Mouse (Mus musculus) heart, postnatal 0 days (tissue): ENCODE measurements around the gene Olfr1209. TPM values are rescaled to one million over a fixed set of nuclear protein-coding genes. Genes with fewer than 3 reads are reported as not detected.

ENCODE experiments used
- ATAC-seq: fragments of 200-750 bp; cut with Nextera tagmentation; 2 replicates; pipeline ENCODE4 v1.8.0; 2017; ENCODE audit warnings: low read depth, moderate number of reproducible peaks, moderate library complexity; ENCODE audit not compliant: insufficient read depth
- DNase-seq: peaks from one replicate; pipeline ENCODE4 v3.0.0-alpha.2; 2016; ENCODE audit warnings: low spot score
- H3K27ac ChIP-seq: fragments of 300-500 bp; sonication (generic); 2 replicates; pipeline ENCODE4 v1.5.1; 2014; ENCODE audit warnings: low read depth, mild to moderate bottlenecking
- H3K27me3 ChIP-seq: fragments of 300-500 bp; sonication (generic); 2 replicates; pipeline ENCODE4 v1.6.1; 2014; ENCODE audit warnings: low read length, mixed read lengths; ENCODE audit not compliant: control insufficient read depth, insufficient read depth
- H3K36me3 ChIP-seq: fragments of 300-500 bp; sonication (generic); replicated peaks from 2 replicates; pipeline ENCODE4 v1.6.1; 2014; ENCODE audit warnings: low read length, mixed read lengths; ENCODE audit not compliant: control insufficient read depth, insufficient read depth
- H3K4me1 ChIP-seq: fragments of 300-500 bp; sonication (generic); 2 replicates; pipeline ENCODE4 v1.6.1; 2014; ENCODE audit warnings: antibody characterized with exemption; ENCODE audit not compliant: control insufficient read depth, insufficient read depth
- H3K4me2 ChIP-seq: fragments of 300-500 bp; sonication (generic); 2 replicates; pipeline ENCODE4 v1.6.1; 2014; ENCODE audit warnings: low read depth, mild to moderate bottlenecking, low read length, moderate library complexity
- H3K4me3 ChIP-seq: fragments of 300-500 bp; sonication (generic); 2 replicates; pipeline ENCODE4 v1.5.1; 2014; ENCODE audit warnings: low read depth, low read length
- H3K9ac ChIP-seq: fragments of 300-500 bp; sonication (generic); replicated peaks from 2 replicates; pipeline ENCODE4 v1.6.1; 2014; ENCODE audit warnings: low read depth, low read length, mixed read lengths
- H3K9me3 ChIP-seq: fragments of 300-500 bp; sonication (generic); replicated peaks from 2 replicates; pipeline ENCODE4 v1.6.1; 2016; ENCODE audit warnings: low read length; ENCODE audit not compliant: control insufficient read depth
- CTCF ChIP-seq: IDR thresholded peaks from 2 replicates; pipeline ENCODE4 v1.5.1; 2016; ENCODE audit warnings: antibody characterized with exemption, control low read depth, low read depth
- EP300 ChIP-seq: IDR thresholded peaks from 2 replicates; pipeline ENCODE4 v1.6.1; 2016; ENCODE audit warnings: antibody characterized with exemption, low read depth
- WGBS: fragments of 180-500 bp; shearing (Covaris S2); extraction: QIAGEN DNeasy Blood & Tissue Kit; methylation state at CpG from one replicate; pipeline ENCODE4 v1.1.7; 2014; 5-methylcytosine and 5-hydroxymethylcytosine counted together
- polyA plus RNA-seq: library from polyadenylated mRNA; unstranded; fragments of >200 nt; fragmentation: Nextera tagmentation; extraction: Ambion mirVana; gene quantifications from 2 replicates; pipeline ENCODE4 v1.2.1, GENCODE M21; 2015
- total RNA-seq: library from RNA; depleted of rRNA; stranded (reverse); fragments of >200 nt; gene quantifications from 2 replicates; pipeline ENCODE4 v1.2.3, GENCODE M21; 2014; ENCODE audit warnings: low replicate concordance; rRNA removed

Gene Olfr1209
- not detected in 2 replicates for total RNA-seq
- polyA plus RNA-seq, result not detected in 2 replicates

DNA sequence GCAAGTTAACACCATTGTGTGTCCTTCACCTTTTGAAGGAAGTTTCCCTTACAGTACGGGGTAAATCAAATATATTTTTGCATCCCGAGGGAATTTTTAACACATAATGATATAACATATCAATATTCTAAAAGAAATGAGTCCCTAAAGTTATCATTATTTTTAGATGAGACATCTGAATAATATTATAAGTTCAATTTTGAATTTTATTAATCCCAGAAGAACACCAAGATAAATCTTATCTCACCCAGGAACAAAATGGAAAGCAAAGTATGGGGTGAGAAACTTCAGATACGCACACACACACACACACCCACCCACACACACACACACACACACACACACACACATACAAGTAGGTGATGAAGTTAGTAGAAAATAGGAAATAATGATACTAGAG lies at the start of gene Olfr1209:
Gene Olfr1209 (minus strand): TSS at position 101 of the 400 bp plus-strand sequence.
- ATAC-seq, result no peak
- WGBS, result 78% methylated on average over 3 of the region's 3 CpGs

DNA sequence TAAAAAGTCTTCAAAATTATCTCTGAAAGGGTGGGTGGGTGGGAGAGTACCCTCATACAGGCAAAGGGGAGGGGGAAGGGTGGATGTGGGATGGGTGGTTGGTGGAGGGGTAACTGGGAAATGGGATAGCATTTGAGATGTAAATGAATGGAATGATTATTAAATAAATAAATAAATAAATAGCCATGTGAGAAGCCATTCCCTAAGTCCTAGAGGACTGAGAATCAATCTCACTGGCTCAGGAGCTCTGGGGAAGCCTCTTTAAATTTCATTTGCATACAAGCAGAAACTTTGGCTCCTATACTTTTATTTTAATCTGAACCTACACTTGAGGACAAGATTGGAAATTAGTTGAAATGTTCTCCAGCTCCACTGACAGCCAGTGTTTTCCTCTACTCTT lies 38.7 kb upstream of the Olfr1209 start, which contains the start of gene Olfr1212:
Gene Olfr1212 (plus strand): TSS at position 301 of the 400 bp plus-strand sequence.
- Histone ChIP-seq H3K9me3 (no peaks in the 10 kb centered on the region), H3K4me2 (no peak within 1 kb of the TSS), H3K36me3 (no peaks in the 10 kb centered on the region), H3K27ac (no peak within 1 kb of the TSS), H3K4me3 (no peak within 1 kb of the TSS), H3K27me3 (no peaks in the 10 kb centered on the region), H3K9ac (no peak within 1 kb of the TSS), H3K4me1 (no peaks in the 10 kb centered on the region)
- ATAC-seq (no peak), DNase-seq (no peak)
- TF ChIP-seq EP300, result no peak
- TF ChIP-seq CTCF, result no peak

More for the DNA sequence above, at the start of gene Olfr1209:
- Histone ChIP-seq H3K9ac (no peak within 1 kb of the TSS), H3K27me3 (no peaks in the 10 kb centered on the region), H3K27ac (no peak within 1 kb of the TSS), H3K4me3 (no peak within 1 kb of the TSS), H3K36me3 (no peaks in the 10 kb centered on the region), H3K4me1 (no peaks in the 10 kb centered on the region), H3K9me3 (no peaks in the 10 kb centered on the region), H3K4me2 (no peak within 1 kb of the TSS)
- no peak for TF ChIP-seq CTCF
- TF ChIP-seq EP300, result no peak
- no peak for DNase-seq

DNA sequence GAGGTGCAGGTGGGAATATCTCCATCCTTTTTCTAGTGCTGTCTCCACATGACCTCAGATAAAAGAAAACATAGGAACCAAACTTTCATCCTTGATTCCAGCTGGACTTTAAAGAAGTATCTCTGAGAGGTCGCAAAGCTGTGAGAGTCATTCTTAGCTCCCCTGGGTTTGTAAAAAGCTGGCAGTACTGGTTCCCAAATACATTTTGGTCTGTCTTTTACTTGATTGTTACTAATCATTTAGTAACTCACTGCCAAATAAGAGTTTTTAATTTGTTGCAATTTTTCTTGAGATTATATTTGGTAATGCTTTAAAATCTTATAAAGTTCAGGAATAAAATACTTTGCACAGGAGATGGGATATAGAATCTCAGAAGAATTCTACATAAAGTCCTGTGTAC lies 23.1 kb upstream of the Olfr1209 start, which contains the start of gene Olfr1211:
Gene Olfr1211 (minus strand): TSS at position 101 of the 400 bp plus-strand sequence.
- no peak for DNase-seq
- Histone ChIP-seq H3K9ac (no peak within 1 kb of the TSS), H3K4me3 (no peak within 1 kb of the TSS), H3K36me3 (no peaks in the 10 kb centered on the region), H3K4me1 (no peaks in the 10 kb centered on the region), H3K9me3 (no peaks in the 10 kb centered on the region), H3K4me2 (no peak within 1 kb of the TSS), H3K27me3 (no peaks in the 10 kb centered on the region), H3K27ac (no peak within 1 kb of the TSS)
- no peak for ATAC-seq
- WGBS, result 83% methylated on average over 1 of the region's 1 CpGs
- TF ChIP-seq CTCF (no peak), EP300 (no peak)

DNA sequence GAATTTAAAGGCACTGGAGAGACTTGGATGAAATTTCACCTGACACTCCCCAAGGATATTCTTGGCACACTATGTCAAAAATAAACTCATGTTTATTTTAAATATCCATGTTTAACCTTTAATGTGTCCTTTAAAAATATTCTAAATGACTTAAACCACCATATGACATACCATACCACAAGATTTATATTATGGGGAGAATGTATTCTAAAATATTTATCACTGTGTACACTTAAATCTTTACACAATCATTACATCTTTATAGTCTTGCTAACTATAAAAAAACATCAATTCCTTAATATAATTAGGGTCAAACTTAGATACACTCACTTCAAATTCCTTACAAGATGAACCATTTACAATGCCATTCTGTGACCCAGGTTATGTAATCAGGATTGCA lies 12.7 kb downstream of the Olfr1209 start, which contains the start of gene Olfr1208:
Gene Olfr1208 (minus strand): TSS at position 101 of the 400 bp plus-strand sequence.
- no peak within 1 kb of the TSS for H3K4me3 ChIP-seq
- H3K4me1 ChIP-seq, result no peaks in the 10 kb centered on the region
- DNase-seq, result no peak
- H3K9me3 ChIP-seq, result no peaks in the 10 kb centered on the region
- no peak within 1 kb of the TSS for H3K27ac ChIP-seq
- H3K9ac ChIP-seq, result no peak within 1 kb of the TSS
- no peak for ATAC-seq
- no peaks in the 10 kb centered on the region for H3K36me3 ChIP-seq
- no peaks in the 10 kb centered on the region for H3K27me3 ChIP-seq
- TF ChIP-seq CTCF (no peak), EP300 (no peak)
- H3K4me2 ChIP-seq, result no peak within 1 kb of the TSS

DNA sequence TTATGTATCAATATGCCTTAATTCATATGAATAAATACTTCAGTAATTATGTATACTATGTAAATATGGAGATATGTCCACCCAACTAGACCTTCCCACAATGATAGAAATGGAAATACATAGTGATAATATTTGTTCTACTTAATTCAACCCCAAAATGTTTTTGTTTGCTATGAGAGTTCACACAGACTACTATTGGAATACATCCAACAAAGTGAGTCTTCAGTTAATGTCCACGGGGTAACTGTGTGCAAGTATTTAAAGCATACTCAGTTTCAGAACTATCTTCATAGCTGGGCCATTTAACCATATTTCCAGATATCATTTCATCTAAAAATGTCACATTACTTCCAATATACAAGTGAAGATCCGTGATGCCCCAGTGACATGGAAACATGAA lies 52.0 kb downstream of the Olfr1209 start, which contains the start of gene Olfr1206:
Gene Olfr1206 (plus strand): TSS at position 301 of the 400 bp plus-strand sequence.
- no peaks in the 10 kb centered on the region for H3K36me3 ChIP-seq
- H3K4me2 ChIP-seq, result no peak within 1 kb of the TSS
- 52% methylated on average over 2 of the region's 2 CpGs for WGBS
- no peaks in the 10 kb centered on the region for H3K4me1 ChIP-seq
- no peak for DNase-seq
- H3K27ac ChIP-seq, result no peak within 1 kb of the TSS
- no peak for ATAC-seq
- H3K9ac ChIP-seq, result no peak within 1 kb of the TSS
- no peaks in the 10 kb centered on the region for H3K27me3 ChIP-seq
- TF ChIP-seq EP300 (no peak), CTCF (no peak)
- no peaks in the 10 kb centered on the region for H3K9me3 ChIP-seq
- H3K4me3 ChIP-seq, result no peak within 1 kb of the TSS

Other genes starting within 250 kb of the Olfr1209 start
- not detected in 2 replicates for gene Olfr1193, start 239.5 kb downstream of the Olfr1209 start, total RNA-seq
- not detected in 2 replicates for gene Olfr1193, start 239.5 kb downstream of the Olfr1209 start, polyA plus RNA-seq
- gene Olfr1195, start 226.0 kb downstream of the Olfr1209 start, total RNA-seq, result not detected in 2 replicates
- gene Olfr1195, start 226.0 kb downstream of the Olfr1209 start, polyA plus RNA-seq, result not detected in 2 replicates
- gene Olfr1196, start 210.6 kb downstream of the Olfr1209 start, total RNA-seq, result not detected in 2 replicates
- not detected in 2 replicates for gene Olfr1196, start 210.6 kb downstream of the Olfr1209 start, polyA plus RNA-seq
- not detected in 2 replicates for gene Olfr1197, start 182.8 kb downstream of the Olfr1209 start, total RNA-seq
- not detected in 2 replicates for gene Olfr1197, start 182.8 kb downstream of the Olfr1209 start, polyA plus RNA-seq
- gene Olfr1198, start 163.8 kb downstream of the Olfr1209 start, total RNA-seq, result not detected in 2 replicates
- not detected in 2 replicates for gene Olfr1198, start 163.8 kb downstream of the Olfr1209 start, polyA plus RNA-seq
- gene Olfr1199, start 154.7 kb downstream of the Olfr1209 start, total RNA-seq, result not detected in 2 replicates
- not detected in 2 replicates for gene Olfr1199, start 154.7 kb downstream of the Olfr1209 start, polyA plus RNA-seq
- not detected in 2 replicates for gene Olfr1200, start 144.7 kb downstream of the Olfr1209 start, total RNA-seq
- gene Olfr1200, start 144.7 kb downstream of the Olfr1209 start, polyA plus RNA-seq, result not detected in 2 replicates
- gene Olfr1201, start 122.1 kb downstream of the Olfr1209 start, total RNA-seq, result not detected in 2 replicates
- gene Olfr1201, start 122.1 kb downstream of the Olfr1209 start, polyA plus RNA-seq, result not detected in 2 replicates
- gene Olfr1202, start 100.7 kb downstream of the Olfr1209 start, total RNA-seq, result not detected in 2 replicates
- not detected in 2 replicates for gene Olfr1202, start 100.7 kb downstream of the Olfr1209 start, polyA plus RNA-seq
- not detected in 2 replicates for gene Olfr1205, start 85.4 kb downstream of the Olfr1209 start, total RNA-seq
- not detected in 2 replicates for gene Olfr1205, start 85.4 kb downstream of the Olfr1209 start, polyA plus RNA-seq
- gene Olfr1204, start 65.9 kb downstream of the Olfr1209 start, total RNA-seq, result not detected in 2 replicates
- gene Olfr1204, start 65.9 kb downstream of the Olfr1209 start, polyA plus RNA-seq, result not detected in 2 replicates
- gene Olfr1206, start 51.9 kb downstream of the Olfr1209 start, total RNA-seq, result not detected in 2 replicates
- gene Olfr1206, start 51.9 kb downstream of the Olfr1209 start, polyA plus RNA-seq, result not detected in 2 replicates
- not detected in 2 replicates for gene Olfr1208, start 12.8 kb downstream of the Olfr1209 start, total RNA-seq
- not detected in 2 replicates for gene Olfr1208, start 12.8 kb downstream of the Olfr1209 start, polyA plus RNA-seq
- gene Olfr1211, start 23.0 kb upstream of the Olfr1209 start, total RNA-seq, result not detected in 2 replicates
- gene Olfr1211, start 23.0 kb upstream of the Olfr1209 start, polyA plus RNA-seq, result not detected in 2 replicates
- gene Olfr1212, start 38.8 kb upstream of the Olfr1209 start, total RNA-seq, result not detected in 2 replicates
- not detected in 2 replicates for gene Olfr1212, start 38.8 kb upstream of the Olfr1209 start, polyA plus RNA-seq
- not detected in 2 replicates for gene Gm13762, start 65.1 kb upstream of the Olfr1209 start, total RNA-seq
- not detected in 2 replicates for gene Gm13762, start 65.1 kb upstream of the Olfr1209 start, polyA plus RNA-seq
- not detected in 2 replicates for gene Olfr1214, start 77.5 kb upstream of the Olfr1209 start, total RNA-seq
- not detected in 2 replicates for gene Olfr1214, start 77.5 kb upstream of the Olfr1209 start, polyA plus RNA-seq
- gene Olfr1215, start 91.8 kb upstream of the Olfr1209 start, total RNA-seq, result not detected in 2 replicates
- not detected in 2 replicates for gene Olfr1215, start 91.8 kb upstream of the Olfr1209 start, polyA plus RNA-seq
- not detected in 2 replicates for gene Olfr1216, start 103.2 kb upstream of the Olfr1209 start, total RNA-seq
- gene Olfr1216, start 103.2 kb upstream of the Olfr1209 start, polyA plus RNA-seq, result not detected in 2 replicates
- gene Olfr1217, start 116.9 kb upstream of the Olfr1209 start, total RNA-seq, result not detected in 2 replicates
- gene Olfr1217, start 116.9 kb upstream of the Olfr1209 start, polyA plus RNA-seq, result not detected in 2 replicates
- not detected in 2 replicates for gene Olfr1218, start 146.0 kb upstream of the Olfr1209 start, total RNA-seq
- gene Olfr1218, start 146.0 kb upstream of the Olfr1209 start, polyA plus RNA-seq, result not detected in 2 replicates
- gene Olfr1219, start 168.4 kb upstream of the Olfr1209 start, total RNA-seq, result not detected in 2 replicates
- not detected in 2 replicates for gene Olfr1219, start 168.4 kb upstream of the Olfr1209 start, polyA plus RNA-seq
- gene Olfr1220, start 191.7 kb upstream of the Olfr1209 start, total RNA-seq, result not detected in 2 replicates
- not detected in 2 replicates for gene Olfr1220, start 191.7 kb upstream of the Olfr1209 start, polyA plus RNA-seq
- gene Olfr1221, start 202.1 kb upstream of the Olfr1209 start, total RNA-seq, result not detected in 2 replicates
- gene Olfr1221, start 202.1 kb upstream of the Olfr1209 start, polyA plus RNA-seq, result not detected in 2 replicates
- not detected in 2 replicates for gene Olfr1222, start 217.9 kb upstream of the Olfr1209 start, total RNA-seq
- not detected in 2 replicates for gene Olfr1222, start 217.9 kb upstream of the Olfr1209 start, polyA plus RNA-seq
- gene Olfr1223, start 236.4 kb upstream of the Olfr1209 start, total RNA-seq, result not detected in 2 replicates
- gene Olfr1223, start 236.4 kb upstream of the Olfr1209 start, polyA plus RNA-seq, result not detected in 2 replicates
- not detected in 2 replicates for gene Olfr1224-ps1, start 248.9 kb upstream of the Olfr1209 start, total RNA-seq
- not detected in 2 replicates for gene Olfr1224-ps1, start 248.9 kb upstream of the Olfr1209 start, polyA plus RNA-seq